Mouse (Mus musculus) ES-Bruce4 (cell line): ENCODE measurements around the gene Yju2. TPM values are rescaled to one million over a fixed set of nuclear protein-coding genes. Genes with fewer than 3 reads are reported as not detected.

ENCODE experiments used
- H3K27ac ChIP-seq: 2 replicates; pipeline ENCODE4 v1.5.1; 2012; ENCODE audit warnings: low read length, inconsistent platforms; ENCODE audit not compliant: insufficient read depth
- H3K27me3 ChIP-seq: 2 replicates; pipeline ENCODE4 v1.6.1; 2012; ENCODE audit warnings: mild to moderate bottlenecking, low read length, inconsistent platforms; ENCODE audit not compliant: control insufficient read depth, poor library complexity, insufficient read depth, severe bottlenecking
- H3K36me3 ChIP-seq: 2 replicates; pipeline ENCODE4 v1.6.1; 2012; ENCODE audit warnings: inconsistent platforms, mild to moderate bottlenecking, low read length, moderate library complexity; ENCODE audit not compliant: control insufficient read depth, poor library complexity, insufficient read depth, severe bottlenecking
- H3K4me1 ChIP-seq: one replicate; pipeline ENCODE4 v1.8.1; 2011; ENCODE audit warnings: low read length; ENCODE audit not compliant: control insufficient read depth, insufficient read depth
- H3K4me3 ChIP-seq: 2 replicates; pipeline ENCODE4 v1.5.1; 2011; ENCODE audit warnings: low read depth, mild to moderate bottlenecking, low read length
- H3K9ac ChIP-seq: 2 replicates; pipeline ENCODE4 v1.6.1; 2012; ENCODE audit warnings: low read depth, mild to moderate bottlenecking, inconsistent platforms; ENCODE audit not compliant: poor library complexity, severe bottlenecking
- H3K9me3 ChIP-seq: replicated peaks from 2 replicates; pipeline ENCODE4 v1.6.1; 2012; ENCODE audit warnings: mild to moderate bottlenecking, low read length, inconsistent platforms; ENCODE audit not compliant: control insufficient read depth, poor library complexity, insufficient read depth, severe bottlenecking
- CTCF ChIP-seq: IDR thresholded peaks from one replicate; pipeline ENCODE4 v1.8.1; 2011; ENCODE audit warnings: low read depth, low read length
- EP300 ChIP-seq: IDR thresholded peaks from 2 replicates; pipeline ENCODE4 v1.6.1; 2011; ENCODE audit warnings: low read depth, low read length; ENCODE audit not compliant: insufficient read depth
- POLR2A ChIP-seq: IDR thresholded peaks from one replicate; pipeline ENCODE4 v1.8.1; 2011; ENCODE audit warnings: low read length; ENCODE audit not compliant: insufficient read depth
- polyA plus RNA-seq: library from polyadenylated mRNA; stranded (reverse); fragments of >200 nt; gene quantifications from 2 replicates; pipeline ENCODE4 v1.2.4, GENCODE M21; 2011; ENCODE audit warnings: low read depth; ENCODE audit not compliant: missing spikeins, insufficient read depth, insufficient read length

Yju2 gene
- polyA plus RNA-seq, 1 experiment, result 10.7 TPM

GRCm38 (mm10) chr17:55964996-55965395 lies 6.1 kb downstream of the Yju2 start:
- Histone ChIP-seq H3K36me3 (no peaks in the 10 kb centered on the region), H3K27me3 (no peaks in the 10 kb centered on the region), H3K27ac (no peak overlapping the region), H3K9ac (no peak overlapping the region), H3K9me3 (no peaks in the 10 kb centered on the region), H3K4me3 (no peak overlapping the region), H3K4me1 (peaks cover 2% of the 10 kb centered on the region)
- TF ChIP-seq EP300 (no peak), CTCF (peak; percentile 54)

GRCm38 (mm10) chr17:55967186-55967585 lies 8.3 kb downstream of the Yju2 start:
- TF ChIP-seq EP300, result no peak
- TF ChIP-seq CTCF, result no peak
- TF ChIP-seq POLR2A, result no peak
- H3K9me3 ChIP-seq, result no peaks in the 10 kb centered on the region
- H3K27ac ChIP-seq, result no peak overlapping the region
- H3K9ac ChIP-seq, result no peak overlapping the region
- H3K4me3 ChIP-seq, result no peak overlapping the region
- H3K4me1 ChIP-seq, result peaks cover 3% of the 10 kb centered on the region
- no peaks in the 10 kb centered on the region for H3K36me3 ChIP-seq
- H3K27me3 ChIP-seq, result no peaks in the 10 kb centered on the region

- Histone ChIP-seq H3K4me1 (peaks cover 3% of the 10 kb centered on the region), H3K9ac (no peak overlapping the region), H3K27me3 (no peaks in the 10 kb centered on the region), H3K4me3 (no peak overlapping the region), H3K36me3 (no peaks in the 10 kb centered on the region), H3K9me3 (no peaks in the 10 kb centered on the region), H3K27ac (no peak overlapping the region)
- TF ChIP-seq POLR2A (no peak), EP300 (no peak)
Measured at GRCm38 (mm10) chr17:55968210-55968609, 9.3 kb downstream of the Yju2 start.

- H3K4me1 ChIP-seq, result peaks cover 3% of the 10 kb centered on the region
- no peaks in the 10 kb centered on the region for H3K9me3 ChIP-seq
- no peak overlapping the region for H3K9ac ChIP-seq
- H3K27ac ChIP-seq, result no peak overlapping the region
- H3K36me3 ChIP-seq, result no peaks in the 10 kb centered on the region
- TF ChIP-seq CTCF (no peak), POLR2A (no peak), EP300 (no peak)
- H3K27me3 ChIP-seq, result no peaks in the 10 kb centered on the region
- H3K4me3 ChIP-seq, result no peak overlapping the region
Measured at GRCm38 (mm10) chr17:55969560-55969959, 10.7 kb downstream of the Yju2 start.

GRCm38 (mm10) chr17:55969966-55970891 lies 11.3 kb downstream of the Yju2 start, which contains the start of gene Shd:
TSS of gene Shd (plus strand) at chr17:55970467.
- H3K9me3 ChIP-seq, result no peaks in the 10 kb centered on the region
- no peaks in the 10 kb centered on the region for H3K36me3 ChIP-seq
- peaks cover 3% of the 10 kb centered on the region for H3K4me1 ChIP-seq
- H3K4me3 ChIP-seq, result peak within 1 kb of the TSS; percentile 67
- TF ChIP-seq EP300, result no peak
- TF ChIP-seq CTCF, result no peak
- no peak for TF ChIP-seq POLR2A
- H3K27ac ChIP-seq, result no peak within 1 kb of the TSS
- H3K27me3 ChIP-seq, result no peaks in the 10 kb centered on the region
- peak within 1 kb of the TSS; percentile 73 for H3K9ac ChIP-seq

GRCm38 (mm10) chr17:55971453-55971852 lies 12.6 kb downstream of the Yju2 start:
- Histone ChIP-seq H3K27ac (no peak overlapping the region), H3K27me3 (no peaks in the 10 kb centered on the region), H3K9ac (no peak overlapping the region), H3K4me1 (peaks cover 3% of the 10 kb centered on the region), H3K9me3 (no peaks in the 10 kb centered on the region), H3K4me3 (no peak overlapping the region), H3K36me3 (no peaks in the 10 kb centered on the region)
- no peak for TF ChIP-seq POLR2A
- no peak for TF ChIP-seq CTCF
- no peak for TF ChIP-seq EP300
